14 mouse cellular contexts compared by ENCODE assay signal in the genomic region with DNA sequence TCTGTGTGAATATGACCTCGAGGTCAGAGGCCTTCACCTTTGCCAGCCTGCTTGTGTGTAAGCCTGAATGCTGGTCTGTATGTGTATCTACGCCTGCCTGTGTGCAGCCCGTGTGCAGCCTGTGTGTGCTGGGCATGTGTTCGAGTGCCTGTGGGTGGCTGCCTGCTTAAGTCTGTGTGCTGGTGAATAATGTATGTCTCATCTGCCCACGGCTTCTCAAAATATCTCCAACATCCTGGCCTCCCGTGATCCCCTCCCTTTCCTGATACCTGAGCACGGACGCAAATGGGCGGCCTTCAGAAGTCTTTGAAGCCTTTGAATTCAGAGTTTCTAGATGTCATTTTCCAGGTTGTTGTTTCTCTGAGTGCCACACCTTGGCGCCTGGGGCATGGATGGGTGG.
"Had no signal": no experiment of that assay in that cellular context is flagged by ENCODE, and none has a peak within 500 bp of the region (broad histone marks: within the 10 kb centered on the region; RNA-seq: fewer than 3 reads in every experiment).

No protein-coding gene starts in this region.

- H3K36me3 ChIP-seq: kidney, embryonic 15.5 days; limb, embryonic 12.5 days; liver, embryonic 13.5 days; lung, embryonic 15.5 days; midbrain, embryonic 13.5 days had no signal

- H3K4me3 ChIP-seq: kidney, embryonic 15.5 days; limb, embryonic 12.5 days; liver, embryonic 13.5 days; lung, embryonic 15.5 days; midbrain, embryonic 13.5 days had no signal

- ATAC-seq: intestine, embryonic 16.5 days; liver, postnatal 0 days; midbrain, embryonic 13.5 days had no signal

- DNase-seq: kidney, adult 2 months; kidney, postnatal 25 days; liver; liver, embryonic 13.5 days; liver, postnatal 0 days; lung, postnatal 14 days; spleen, adult 18-20 months; thymus, adult 2 months; thymus, postnatal 36 days had no signal

- H3K9me3 ChIP-seq: lung, embryonic 15.5 days had no signal

- H3K4me1 ChIP-seq: kidney, embryonic 15.5 days; liver, embryonic 13.5 days; lung, embryonic 15.5 days; midbrain, embryonic 13.5 days had no signal

- H3K27me3 ChIP-seq: kidney, embryonic 15.5 days; limb, embryonic 12.5 days; liver, embryonic 13.5 days; lung, embryonic 15.5 days; midbrain, embryonic 13.5 days had no signal
